Mouse (Mus musculus) hindbrain, postnatal 0 days (tissue): ENCODE measurements around the gene Pax2. TPM values are rescaled to one million over a fixed set of nuclear protein-coding genes. Genes with fewer than 3 reads are reported as not detected.

ENCODE experiments used
- ATAC-seq: fragments of 200-750 bp; cut with Nextera tagmentation; 2 replicates; pipeline ENCODE4 v1.8.0; 2017; ENCODE audit warnings: mild to moderate bottlenecking, moderate TSS enrichment, moderate library complexity
- DNase-seq: peaks from one replicate; pipeline ENCODE4 v3.0.0-alpha.2; 2015; ENCODE audit warnings: low spot score
- H3K27ac ChIP-seq: fragments of 300-500 bp; sonication (generic); 2 replicates; pipeline ENCODE4 v1.5.1; 2014; ENCODE audit warnings: mild to moderate bottlenecking
- H3K27me3 ChIP-seq: fragments of 300-500 bp; sonication (generic); 2 replicates; pipeline ENCODE4 v1.6.1; 2014; ENCODE audit warnings: low read length, mixed read lengths; ENCODE audit not compliant: insufficient read depth
- H3K36me3 ChIP-seq: fragments of 300-500 bp; sonication (generic); 2 replicates; pipeline ENCODE4 v1.6.1; 2014; ENCODE audit warnings: low read length, mixed read lengths; ENCODE audit not compliant: insufficient read depth
- H3K4me1 ChIP-seq: fragments of 300-500 bp; sonication (generic); 2 replicates; pipeline ENCODE4 v1.6.1; 2014; ENCODE audit warnings: antibody characterized with exemption, low read length, mixed read lengths; ENCODE audit not compliant: insufficient read depth
- H3K4me2 ChIP-seq: fragments of 300-500 bp; sonication (generic); 2 replicates; pipeline ENCODE4 v1.6.1; 2014; ENCODE audit warnings: low read depth, mild to moderate bottlenecking, low read length, moderate library complexity, mixed read lengths
- H3K4me3 ChIP-seq: fragments of 300-500 bp; sonication (generic); 2 replicates; pipeline ENCODE4 v1.5.1; 2014; ENCODE audit warnings: low read length
- H3K9ac ChIP-seq: fragments of 300-500 bp; sonication (generic); replicated peaks from 2 replicates; pipeline ENCODE4 v1.6.1; 2014; ENCODE audit warnings: mild to moderate bottlenecking, low read length, moderate library complexity, mixed read lengths
- H3K9me3 ChIP-seq: fragments of 300-500 bp; sonication (generic); 2 replicates; pipeline ENCODE4 v1.6.1; 2016; ENCODE audit warnings: low read length, mixed read lengths
- CTCF ChIP-seq: IDR thresholded peaks from 2 replicates; pipeline ENCODE4 v1.5.1; 2016; ENCODE audit warnings: antibody characterized with exemption, control low read depth, low read depth
- WGBS: fragments of 180-500 bp; shearing (Covaris S2); extraction: QIAGEN DNeasy Blood & Tissue Kit; methylation state at CpG from one replicate; pipeline ENCODE4 v1.1.7; 2014; 5-methylcytosine and 5-hydroxymethylcytosine counted together
- polyA plus RNA-seq: library from polyadenylated mRNA; unstranded; fragments of >200 nt; fragmentation: Nextera tagmentation; extraction: Ambion mirVana; gene quantifications from 2 replicates; pipeline ENCODE4 v1.2.1, GENCODE M21; 2015
- total RNA-seq: library from RNA; depleted of rRNA; stranded (reverse); fragments of >200 nt; gene quantifications from 2 replicates; pipeline ENCODE4 v1.2.3, GENCODE M21; 2014

The Pax2 gene
- total and polyA plus RNA-seq, 2 experiments from 2014 or later: 8.1 to 11.2 TPM

DNA sequence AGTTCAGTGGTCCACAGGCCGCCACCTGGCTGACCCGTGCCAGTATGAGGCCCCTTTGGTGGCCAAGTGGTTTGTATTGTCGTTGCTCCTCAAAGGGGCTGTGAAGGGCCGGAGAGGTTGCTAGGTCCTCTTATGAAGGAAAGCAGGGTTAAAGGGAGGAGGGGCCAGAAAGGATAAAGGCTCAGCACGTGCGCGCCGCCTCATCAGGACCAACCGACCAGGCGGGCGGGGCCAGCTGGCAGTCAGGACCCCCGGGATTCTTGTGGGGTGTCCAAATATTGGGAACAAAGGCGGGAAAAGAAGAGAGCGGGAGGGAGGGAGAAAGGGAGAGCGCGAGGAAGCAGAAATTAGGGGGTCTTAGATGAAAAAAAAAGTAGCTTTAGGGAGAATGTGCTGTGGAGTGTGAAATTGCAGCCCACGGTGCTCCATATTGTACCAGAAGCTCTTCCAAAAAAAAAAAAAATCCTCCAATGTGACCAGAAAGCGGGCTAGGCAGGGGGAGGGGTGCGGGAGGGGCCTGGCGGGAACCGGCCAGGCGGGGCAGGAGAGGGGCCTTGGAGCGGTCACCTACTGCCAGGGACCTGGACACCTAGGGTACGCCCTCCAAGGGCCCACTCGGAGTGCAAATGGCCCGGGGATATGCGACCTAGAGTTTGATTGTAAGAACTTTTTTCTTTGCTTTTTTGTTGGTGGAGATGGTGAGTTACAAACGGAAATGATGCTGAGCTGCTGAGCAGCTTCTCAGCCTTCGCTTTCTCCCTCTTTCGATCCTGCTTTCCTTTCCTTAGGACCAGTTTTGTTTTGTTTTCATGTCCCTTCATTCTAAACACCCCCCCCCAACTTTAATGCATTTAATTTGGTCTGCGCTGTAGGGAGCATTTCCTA, 3.5 kb upstream of the Pax2 start:
- TF ChIP-seq CTCF: no peak
- ATAC-seq (no peak), DNase-seq (no peak)
- Histone ChIP-seq H3K4me2 (peak overlapping the region; percentile 11; the same call in 1 of the 2 replicates), H3K27me3 (peaks cover 89% of the 10 kb centered on the region), H3K4me1 (no peaks in the 10 kb centered on the region), H3K27ac (no peak overlapping the region), H3K9me3 (no peaks in the 10 kb centered on the region), H3K4me3 (peak overlapping the region; percentile 6; the same call in 1 of the 2 replicates), H3K9ac (no peak overlapping the region), H3K36me3 (no peaks in the 10 kb centered on the region)
- 2% methylated on average over 31 of the region's 31 CpGs for WGBS

DNA sequence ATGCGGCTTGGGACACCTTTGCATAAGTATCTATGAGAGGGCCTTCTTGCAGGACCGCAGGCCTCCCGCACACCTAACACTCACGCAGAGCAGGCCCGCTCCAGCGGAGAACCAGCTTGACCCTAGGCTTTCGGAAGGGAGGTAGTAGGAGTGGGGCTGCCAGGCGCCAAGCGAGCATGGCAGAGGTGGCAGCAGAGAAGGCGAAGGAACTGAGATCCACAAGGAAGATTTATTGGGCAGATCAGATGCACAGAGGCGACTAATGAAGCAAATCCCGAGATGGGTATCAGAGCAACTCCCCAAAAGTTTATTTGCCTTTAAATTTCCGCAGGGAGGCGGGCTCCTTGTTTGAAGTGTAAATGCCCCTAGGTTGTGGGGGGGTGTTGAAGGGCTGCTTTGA, 2.5 kb upstream of the Pax2 start:
- no peaks in the 10 kb centered on the region for H3K9me3 ChIP-seq
- H3K36me3 ChIP-seq: no peaks in the 10 kb centered on the region
- DNase-seq (no peak), ATAC-seq (no peak)
- no peak overlapping the region for H3K4me3 ChIP-seq
- TF ChIP-seq CTCF: no peak
- H3K9ac ChIP-seq: no peak overlapping the region
- H3K4me1 ChIP-seq: no peaks in the 10 kb centered on the region
- H3K4me2 ChIP-seq: no peak overlapping the region
- 6% methylated on average over 14 of the region's 14 CpGs for WGBS
- peaks cover 80% of the 10 kb centered on the region for H3K27me3 ChIP-seq
- H3K27ac ChIP-seq: no peak overlapping the region

DNA sequence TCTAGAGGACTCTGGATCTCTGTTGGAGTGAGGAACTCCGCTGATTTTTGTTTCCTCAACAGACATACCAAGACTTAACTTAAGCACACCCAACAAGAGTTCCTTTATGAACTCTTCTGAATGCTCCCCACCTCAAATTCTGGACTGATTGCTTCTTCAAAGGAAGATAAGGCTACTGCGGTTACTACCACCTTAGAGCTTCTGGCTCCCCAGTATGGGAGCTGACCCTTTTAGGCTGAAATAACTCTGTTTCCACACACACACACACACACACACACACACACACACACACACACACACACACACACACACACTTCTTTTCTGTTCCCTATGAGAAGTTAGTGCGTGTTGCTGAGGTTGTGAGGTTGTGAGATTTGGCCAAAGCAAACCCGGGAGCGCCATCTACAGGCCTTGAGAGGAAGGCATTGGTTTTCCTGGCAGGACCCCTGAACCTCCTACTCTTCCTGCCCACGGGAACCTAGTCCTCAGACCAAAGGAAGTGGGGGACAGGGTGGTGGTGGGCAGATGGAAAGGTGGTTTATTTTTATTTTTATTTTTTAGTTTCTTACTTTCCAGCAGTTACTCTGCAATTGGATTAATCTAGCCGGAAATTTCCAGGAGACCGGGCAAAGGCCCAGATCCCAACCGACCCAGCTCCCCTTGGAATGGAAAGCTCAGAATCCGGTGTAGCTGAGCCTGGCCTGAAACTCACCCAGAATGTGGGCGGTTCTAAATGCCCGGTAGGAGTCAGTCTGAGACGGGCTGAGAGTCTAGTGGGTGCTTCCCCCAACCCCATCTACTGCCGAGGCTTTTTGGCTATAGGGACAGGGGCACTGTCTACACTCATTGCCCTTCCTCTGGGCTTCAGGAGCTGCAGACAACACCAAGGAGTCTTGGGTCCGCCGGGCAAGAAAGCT, 1.1 kb upstream of the Pax2 start:
- Histone ChIP-seq H3K4me2 (peak overlapping the region; percentile 54), H3K4me1 (no peaks in the 10 kb centered on the region), H3K27ac (peak overlapping the region; percentile 51; the same call in 1 of the 2 replicates), H3K36me3 (no peaks in the 10 kb centered on the region), H3K9ac (no peak overlapping the region), H3K27me3 (peaks cover 73% of the 10 kb centered on the region), H3K4me3 (0 out of 2 replicates have a peak overlapping the region, but pooled peaks have one; percentile 39), H3K9me3 (no peaks in the 10 kb centered on the region)
- 3% methylated on average over 16 of the region's 16 CpGs for WGBS
- peak; percentile 90 for TF ChIP-seq CTCF
- DNase-seq: peak; percentile 86
- no peak for ATAC-seq

DNA sequence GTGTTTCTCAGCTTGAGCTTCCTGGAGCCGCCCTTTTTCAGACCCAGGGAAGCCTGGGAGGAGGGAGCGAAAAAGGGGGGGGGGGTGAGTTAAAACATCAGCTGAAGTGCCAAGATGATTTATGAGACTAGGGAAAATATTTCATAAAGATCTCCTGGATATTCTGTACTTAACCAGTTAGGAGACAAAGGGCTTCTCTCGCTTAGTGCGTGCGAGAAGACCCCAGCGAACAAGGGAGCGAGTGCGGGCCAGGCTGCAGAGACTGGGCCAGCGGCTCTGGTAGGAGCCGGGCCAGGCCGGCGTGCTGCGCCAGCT, 510 bp upstream of the Pax2 start:
- ATAC-seq (no peak), DNase-seq (peak; percentile 12)
- peak overlapping the region; percentile 51; the same call in 1 of the 2 replicates for H3K27ac ChIP-seq
- 1% methylated on average over 13 of the region's 13 CpGs for WGBS
- H3K4me2 ChIP-seq: peak overlapping the region; percentile 54
- H3K9me3 ChIP-seq: no peaks in the 10 kb centered on the region
- peak overlapping the region; percentile 41 for H3K9ac ChIP-seq
- no peak for TF ChIP-seq CTCF
- peaks cover 68% of the 10 kb centered on the region for H3K27me3 ChIP-seq
- no peaks in the 10 kb centered on the region for H3K4me1 ChIP-seq
- H3K36me3 ChIP-seq: no peaks in the 10 kb centered on the region
- H3K4me3 ChIP-seq: peak overlapping the region; percentile 39

DNA sequence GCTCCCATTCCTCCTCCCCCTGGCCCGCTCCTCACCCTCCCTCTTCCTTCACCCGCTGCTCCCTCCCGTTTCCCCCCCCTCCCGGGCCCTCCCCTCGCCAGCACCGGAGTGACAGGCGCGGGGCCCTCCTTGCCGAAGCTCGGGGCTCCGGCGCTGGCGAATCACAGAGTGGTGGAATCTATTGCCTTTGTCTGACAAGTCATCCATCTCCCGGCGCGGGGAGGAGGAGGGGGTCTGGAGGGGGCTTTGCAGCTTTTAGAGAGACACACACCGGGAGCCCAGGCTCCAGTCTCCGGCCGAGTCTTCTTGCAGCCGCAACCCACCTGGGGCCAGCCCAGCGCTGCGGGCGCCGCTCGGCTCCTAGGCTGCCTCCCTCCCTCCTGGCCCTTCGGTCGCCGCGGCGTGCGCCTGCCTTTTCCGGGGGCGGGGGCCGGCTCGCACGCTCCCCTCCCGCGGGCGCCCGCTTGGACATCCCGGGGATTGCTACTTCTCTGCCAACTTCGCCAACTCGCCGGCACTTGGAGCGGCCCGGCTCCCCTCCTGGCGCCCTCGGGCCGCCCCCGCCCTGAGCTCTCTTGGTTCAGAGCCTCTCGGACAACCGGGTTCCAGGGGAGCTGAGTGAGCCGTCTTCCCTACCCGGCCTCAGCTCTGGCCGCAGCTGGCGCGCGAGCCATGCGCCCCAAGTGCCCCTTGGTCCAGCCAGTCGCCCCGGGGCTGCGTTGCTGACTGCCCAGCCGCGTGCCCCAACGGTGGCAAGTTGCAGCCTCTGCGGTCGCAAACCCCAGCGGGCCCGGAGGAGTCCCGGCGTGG, 781 bp downstream of the Pax2 start:
- H3K9me3 ChIP-seq: no peaks in the 10 kb centered on the region
- no peaks in the 10 kb centered on the region for H3K4me1 ChIP-seq
- no peak for TF ChIP-seq CTCF
- H3K27ac ChIP-seq: peak overlapping the region; percentile 51
- DNase-seq (peak; percentile 71), ATAC-seq (peak; percentile 79)
- peaks cover 68% of the 10 kb centered on the region for H3K27me3 ChIP-seq
- H3K36me3 ChIP-seq: no peaks in the 10 kb centered on the region
- H3K9ac ChIP-seq: peak overlapping the region; percentile 41
- peak overlapping the region; percentile 39 for H3K4me3 ChIP-seq
- WGBS: 1% methylated on average over 70 of the region's 71 CpGs
- H3K4me2 ChIP-seq: peak overlapping the region; percentile 54
